Mouse (Mus musculus): ENCODE data around the gene Pkmyt1. TPM values are rescaled to one million over a fixed set of nuclear protein-coding genes. Genes with fewer than 3 reads are reported as not detected.

Pkmyt1 gene
- under 1 TPM; 0.17 to 0.65 (median 0.40) TPM for total RNA-seq (2022)

DNA sequence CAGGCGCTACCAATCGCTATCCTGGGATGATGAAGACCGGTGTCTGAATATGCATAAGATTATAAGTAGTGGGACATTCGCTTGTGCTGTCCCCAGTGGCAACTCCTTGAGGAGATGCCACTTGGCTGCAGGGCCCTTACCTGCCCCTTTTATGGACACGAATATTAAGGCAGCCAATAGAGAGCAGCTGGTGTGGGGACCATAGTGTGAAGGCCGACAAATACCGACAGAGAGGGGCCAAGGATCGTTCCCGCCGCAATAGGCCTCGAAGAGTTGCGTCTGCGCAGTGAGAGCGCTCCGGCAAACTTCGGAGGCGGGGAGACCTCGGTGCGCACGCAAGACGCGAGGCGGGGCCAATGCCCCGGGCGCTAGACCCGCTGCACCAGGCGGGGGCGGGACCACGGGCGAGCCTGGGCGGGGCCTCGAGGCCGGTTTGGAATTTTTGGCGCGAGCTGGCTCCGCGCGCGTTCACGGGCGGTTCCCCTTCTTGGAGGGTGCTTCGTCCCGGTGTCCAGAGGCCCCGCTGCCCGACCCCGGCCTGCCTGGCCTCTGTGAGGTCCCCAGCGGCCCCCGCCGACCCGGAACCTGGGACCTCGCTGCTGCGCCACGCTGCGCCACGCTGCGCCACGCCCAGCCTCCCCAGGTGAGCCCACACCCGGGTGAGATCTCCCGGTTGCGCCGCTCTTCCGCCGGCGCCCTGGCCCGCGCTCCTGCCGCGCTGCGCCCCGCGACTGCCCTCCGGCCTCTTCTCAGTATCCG lies at the start of gene Pkmyt1:
Gene Pkmyt1, plus strand, starts transcription at position 338 of the 759 bp plus-strand sequence.
- DNase-seq (ENCODE audit: low spot score in 2 of 2) = peak; percentile 88 to 91

DNA sequence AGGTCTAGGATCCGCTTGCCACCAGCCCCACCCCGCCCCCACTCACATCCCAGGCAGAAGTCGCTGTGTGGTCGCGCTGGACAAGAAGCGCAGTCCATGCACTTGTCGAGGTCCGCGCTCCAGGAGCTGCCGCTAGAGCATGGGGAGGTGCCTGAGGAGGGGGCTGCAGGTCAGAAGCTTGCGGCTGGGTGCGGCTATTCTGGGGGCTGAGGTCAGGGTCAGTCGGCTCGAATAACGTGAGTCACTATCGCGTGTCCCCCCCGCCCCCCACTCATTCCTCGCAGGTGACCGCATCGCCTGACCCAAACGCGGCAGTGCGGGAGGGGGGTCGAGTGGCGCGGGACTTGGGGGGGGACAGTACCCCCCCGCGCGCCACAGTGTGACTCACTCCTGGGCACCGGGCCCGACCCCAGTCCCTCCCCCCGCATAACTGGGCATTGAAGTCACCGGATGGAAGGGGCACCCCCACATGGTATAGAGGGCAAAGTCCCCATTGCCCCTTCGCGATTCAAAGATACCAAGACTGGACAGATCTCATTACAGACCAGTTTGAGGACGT lies 49.6 kb upstream of the Pkmyt1 start:
- DNase-seq (ENCODE audit: low spot score in 2 of 2) = no peak

DNA sequence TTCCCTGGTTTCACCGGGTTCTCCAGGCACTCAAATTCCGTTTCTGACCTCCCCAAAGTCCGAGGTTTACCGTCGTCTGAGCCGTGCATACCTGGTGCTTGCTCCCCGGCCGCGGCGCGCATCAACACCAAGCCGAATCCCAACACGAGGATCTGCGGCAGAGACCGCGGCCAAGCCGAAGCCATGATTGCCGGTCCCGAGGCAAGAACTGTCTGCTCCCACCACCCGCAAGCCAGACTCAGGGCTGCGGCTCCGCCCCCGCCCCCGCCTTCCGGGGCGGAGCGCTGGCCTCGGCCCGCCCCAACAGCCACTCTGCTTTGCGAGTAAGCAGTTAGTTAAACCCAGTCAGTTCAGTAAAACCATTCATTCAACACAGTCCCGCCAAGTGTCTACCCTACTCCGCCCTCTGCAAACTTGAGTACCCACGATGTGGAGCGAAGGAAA lies 48.9 kb upstream of the Pkmyt1 start, which contains the start of gene Tnfrsf12a:
Gene Tnfrsf12a, minus strand, starts transcription at position 233 of the 444 bp plus-strand sequence.
- DNase-seq (ENCODE audit: low spot score in 2 of 2) = peak; percentile 81 to 83

GRCm38 (mm10) chr17:23679127-23679835 lies 46.9 kb upstream of the Pkmyt1 start, which contains the start of gene Cldn6:
TSS of gene Cldn6 (plus strand) at chr17:23679249.
- DNase-seq (ENCODE audit: low spot score in 2 of 2) = no peak

DNA sequence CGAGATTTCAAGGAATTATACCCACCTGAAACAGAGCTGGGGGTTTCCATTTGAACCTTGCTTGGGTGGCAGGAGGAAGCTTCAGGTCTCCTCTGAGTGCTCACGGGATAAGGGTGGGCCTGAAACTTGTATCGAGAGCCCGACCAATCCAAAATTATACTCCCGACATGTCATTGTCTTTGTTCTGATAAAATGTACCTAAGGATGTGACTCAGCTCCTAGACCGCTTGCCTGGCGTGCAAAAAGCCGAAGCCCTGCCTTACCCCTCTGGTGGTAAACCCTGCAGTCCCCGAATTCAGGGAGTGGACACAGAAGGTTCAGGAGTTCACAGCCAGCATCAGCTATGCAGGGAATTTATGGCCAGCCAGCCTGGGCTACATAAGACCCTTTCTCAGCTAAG lies 45.8 kb upstream of the Pkmyt1 start:
- DNase-seq (ENCODE audit: low spot score in 2 of 2) = no peak

GRCm38 (mm10) chr17:23681086-23681485 lies 45.0 kb upstream of the Pkmyt1 start:
- DNase-seq (ENCODE audit: low spot score in 2 of 2) = no peak

DNA sequence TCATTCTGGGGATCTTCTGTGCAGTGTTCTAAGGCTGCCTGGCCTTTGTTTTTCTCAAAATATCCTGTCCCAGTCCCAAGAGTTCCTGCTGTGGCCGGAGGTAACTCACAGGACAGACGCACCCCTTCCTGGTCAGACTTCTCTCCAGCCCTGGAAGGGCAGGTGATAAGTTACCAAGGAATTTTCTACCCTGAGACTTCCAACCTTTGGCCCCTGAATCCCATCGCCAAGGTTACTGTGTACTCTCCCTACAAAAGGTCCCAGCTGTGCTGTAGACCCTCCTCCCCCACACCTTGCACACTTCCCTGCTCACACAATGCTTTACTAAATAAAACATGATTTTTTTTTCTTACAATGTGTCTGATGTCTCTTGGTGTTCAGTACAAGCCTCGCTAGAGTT lies 44.0 kb upstream of the Pkmyt1 start:
- no peak for DNase-seq (ENCODE audit: low spot score in 2 of 2)

GRCm38 (mm10) chr17:23682530-23682929 lies 43.6 kb upstream of the Pkmyt1 start:
- no peak for DNase-seq (ENCODE audit: low spot score in 2 of 2)

DNA sequence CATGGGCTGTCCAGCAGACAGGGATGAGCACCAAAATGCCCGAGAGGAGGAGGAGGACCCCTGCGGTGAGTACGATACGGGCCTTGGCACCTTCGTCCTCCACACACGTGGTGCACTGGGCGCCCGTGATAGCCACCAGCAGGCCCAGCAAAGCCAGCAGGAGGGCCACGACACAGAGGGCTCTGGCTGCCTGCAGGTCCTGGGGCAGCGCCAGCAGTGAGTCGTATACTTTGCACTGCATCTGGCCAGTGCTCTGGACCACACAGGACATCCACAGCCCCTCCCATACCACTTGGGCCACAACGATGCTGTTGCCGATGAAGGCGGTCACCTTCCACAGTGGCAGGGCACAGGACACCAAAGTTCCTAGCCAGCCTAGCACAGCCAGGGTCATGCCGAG lies 42.9 kb upstream of the Pkmyt1 start:
- no peak for DNase-seq (ENCODE audit: low spot score in 2 of 2)

GRCm38 (mm10) chr17:23683856-23684672 lies 42.1 kb upstream of the Pkmyt1 start, which contains the start of gene Cldn9:
TSS of gene Cldn9 (minus strand) at chr17:23684026.
- no peak for DNase-seq (ENCODE audit: low spot score in 2 of 2)

DNA sequence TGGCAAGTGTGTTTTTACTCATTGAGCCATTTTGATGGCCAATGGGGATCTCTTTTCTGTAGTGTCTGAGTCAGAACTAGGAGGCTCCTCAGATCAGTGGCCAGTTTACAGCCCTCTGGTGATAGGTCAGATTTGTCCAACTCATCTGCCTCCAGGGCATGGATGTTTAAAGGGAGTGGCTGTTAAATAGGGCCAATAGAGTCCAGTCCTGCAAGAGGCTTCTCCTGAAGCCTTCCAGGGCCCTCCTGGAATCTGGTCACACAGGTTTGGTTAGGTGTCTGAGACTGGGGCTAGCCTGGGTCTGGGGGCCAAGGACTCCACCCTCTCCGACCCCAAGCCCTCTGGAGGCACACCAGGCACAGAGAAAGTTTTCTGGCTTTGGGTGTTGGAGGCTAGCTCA lies 31.6 kb upstream of the Pkmyt1 start:
- DNase-seq (ENCODE audit: low spot score in 2 of 2) = no peak

DNA sequence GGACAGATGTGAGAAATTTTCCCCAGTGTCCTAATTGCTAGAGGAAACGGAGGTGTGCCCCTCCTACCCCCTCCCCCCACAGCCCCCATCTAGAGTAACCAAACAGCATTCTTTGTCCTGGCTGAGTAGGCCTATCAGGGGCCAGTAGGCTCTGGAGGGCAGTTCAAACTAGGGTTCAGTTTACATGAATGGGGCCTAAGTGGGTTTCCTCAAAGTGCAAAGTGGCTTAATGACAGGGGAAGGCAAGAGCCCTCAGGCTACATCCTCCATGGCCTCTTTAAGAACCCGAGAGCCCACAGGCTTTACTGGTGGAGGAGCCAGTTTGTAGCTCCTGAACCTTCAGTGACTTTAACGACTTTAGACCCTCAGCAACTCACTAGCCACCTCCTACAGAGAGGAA lies 30.3 kb upstream of the Pkmyt1 start:
- DNase-seq (ENCODE audit: low spot score in 2 of 2) = no peak

GRCm38 (mm10) chr17:23699131-23700077 lies 26.7 kb upstream of the Pkmyt1 start:
- DNase-seq (ENCODE audit: low spot score in 2 of 2) = peak in 1 of 2 experiments; percentile 57

DNA sequence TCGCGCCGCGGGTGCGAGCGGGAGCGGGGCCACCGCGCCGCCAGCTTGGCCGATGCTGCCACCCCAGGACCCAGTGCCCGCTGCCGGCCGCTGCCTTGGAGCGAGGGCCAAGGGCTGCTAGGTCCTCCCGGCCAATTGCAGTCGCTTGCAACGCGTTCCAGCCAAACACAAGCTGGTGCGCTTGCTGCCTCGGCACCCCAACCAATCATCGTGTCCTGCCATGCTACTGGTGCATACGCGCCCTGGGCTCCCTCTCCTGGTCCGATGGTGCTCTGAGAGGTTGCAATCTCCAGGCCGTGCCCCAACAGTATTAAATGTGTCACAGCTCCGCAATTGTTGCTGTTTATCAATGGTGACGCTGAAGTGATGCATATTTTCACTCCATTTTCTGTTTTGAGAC lies 26.1 kb upstream of the Pkmyt1 start:
- DNase-seq (ENCODE audit: low spot score in 2 of 2) = peak; percentile 82 to 88

DNA sequence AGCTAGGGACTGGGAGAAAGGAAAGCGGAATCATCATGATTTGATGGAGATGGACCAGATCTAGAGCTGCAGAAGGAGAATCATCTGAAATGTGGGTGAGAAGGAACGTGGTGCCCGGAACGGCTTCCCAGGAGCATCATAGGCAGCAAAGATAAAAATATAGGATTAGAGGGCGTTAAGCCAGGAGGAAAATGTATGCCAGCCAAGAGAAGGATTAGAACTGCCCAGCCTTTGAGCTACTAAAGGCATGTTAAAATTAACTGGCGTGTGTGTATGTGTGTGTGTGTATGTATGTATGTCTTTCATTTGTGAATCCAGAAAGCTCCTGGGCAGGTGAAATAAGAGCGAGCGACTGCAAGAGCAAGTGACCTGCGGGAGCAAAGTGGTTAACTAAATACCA lies 22.8 kb upstream of the Pkmyt1 start:
- no peak for DNase-seq (ENCODE audit: low spot score in 2 of 2)

- DNase-seq (ENCODE audit: low spot score in 2 of 2) = no peak
Observed at GRCm38 (mm10) chr17:23704741-23705140, 21.4 kb upstream of the Pkmyt1 start.

- DNase-seq (ENCODE audit: low spot score in 2 of 2) = no peak
Observed at GRCm38 (mm10) chr17:23705525-23706104, 20.5 kb upstream of the Pkmyt1 start.

GRCm38 (mm10) chr17:23706212-23706611 lies 19.9 kb upstream of the Pkmyt1 start:
- peak; percentile 40 to 59 for DNase-seq (ENCODE audit: low spot score in 2 of 2)

DNA sequence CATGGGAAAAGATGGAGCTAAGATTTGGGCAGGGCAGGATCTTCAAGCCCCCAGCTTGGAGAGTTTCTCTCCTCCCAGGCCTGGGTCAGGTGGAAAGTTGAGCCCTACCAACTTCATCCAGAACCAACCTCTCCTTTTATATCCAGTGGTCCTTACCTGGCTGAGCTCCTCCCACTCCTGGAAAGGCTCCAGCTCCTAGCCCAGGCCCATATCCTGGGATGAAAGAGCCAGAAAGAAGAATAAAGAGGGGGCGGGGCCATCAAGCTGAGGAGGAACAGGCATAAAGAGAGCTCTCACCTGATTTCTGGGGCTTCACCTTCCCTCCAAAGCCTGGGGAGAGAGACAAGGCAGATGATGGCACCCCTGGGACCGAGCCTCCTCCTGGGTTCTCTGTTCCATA lies 9.1 kb upstream of the Pkmyt1 start:
- no peak for DNase-seq (ENCODE audit: low spot score in 2 of 2)

GRCm38 (mm10) chr17:23719455-23719854 lies 6.7 kb upstream of the Pkmyt1 start:
- no peak for DNase-seq (ENCODE audit: low spot score in 2 of 2)
